Mouse (Mus musculus) midbrain, embryonic 14.5 days (tissue): ENCODE measurements around the gene 9230112D13Rik. TPM values are rescaled to one million over a fixed set of nuclear protein-coding genes. Genes with fewer than 3 reads are reported as not detected.

Experiments
- ATAC-seq: fragments of 200-750 bp; cut with Nextera tagmentation; 2 replicates; pipeline ENCODE4 v1.8.0; 2017; ENCODE audit warnings: moderate number of reproducible peaks, moderate library complexity; ENCODE audit not compliant: low FRiP score, low TSS enrichment
- DNase-seq: peaks from one replicate; pipeline ENCODE4 v3.0.0-alpha.2; 2015
- H3K27ac ChIP-seq: fragments of 300-500 bp; sonication (generic); replicated peaks from 2 replicates; pipeline ENCODE4 v1.5.1; 2014; ENCODE audit warnings: mild to moderate bottlenecking, low read depth, low read length, moderate library complexity
- H3K27me3 ChIP-seq: fragments of 300-500 bp; sonication (generic); 2 replicates; pipeline ENCODE4 v1.6.1; 2014; ENCODE audit warnings: low read length, control low read depth, mixed read lengths; ENCODE audit not compliant: control insufficient read depth, insufficient read depth
- H3K36me3 ChIP-seq: fragments of 300-500 bp; sonication (generic); 2 replicates; pipeline ENCODE4 v1.6.1; 2014; ENCODE audit warnings: low read length, control low read depth; ENCODE audit not compliant: control insufficient read depth, insufficient read depth
- H3K4me1 ChIP-seq: fragments of 300-500 bp; sonication (generic); 2 replicates; pipeline ENCODE4 v1.6.1; 2014; ENCODE audit warnings: mild to moderate bottlenecking, antibody characterized with exemption, low read length, control low read depth; ENCODE audit not compliant: control insufficient read depth, insufficient read depth
- H3K4me2 ChIP-seq: fragments of 300-500 bp; sonication (generic); 2 replicates; pipeline ENCODE4 v1.6.1; 2014; ENCODE audit warnings: mild to moderate bottlenecking, low read length, moderate library complexity
- H3K4me3 ChIP-seq: fragments of 300-500 bp; sonication (generic); replicated peaks from 2 replicates; pipeline ENCODE4 v1.5.1; 2014; ENCODE audit warnings: low read depth, low read length
- H3K9ac ChIP-seq: fragments of 300-500 bp; sonication (generic); replicated peaks from 2 replicates; pipeline ENCODE4 v1.6.1; 2014; ENCODE audit warnings: mild to moderate bottlenecking, low read length, moderate library complexity
- H3K9me3 ChIP-seq: fragments of 300-500 bp; sonication (generic); 2 replicates; pipeline ENCODE4 v1.6.1; 2016; ENCODE audit warnings: low read length, control low read depth, mixed read lengths; ENCODE audit not compliant: control insufficient read depth
- WGBS: fragments of 180-500 bp; shearing (Covaris S2); extraction: QIAGEN DNeasy Blood & Tissue Kit; methylation state at CpG from one replicate; pipeline ENCODE4 v1.1.7; 2014; 5-methylcytosine and 5-hydroxymethylcytosine counted together
- polyA plus RNA-seq: library from polyadenylated mRNA; unstranded; fragments of >200 nt; fragmentation: Nextera tagmentation; extraction: Ambion mirVana; gene quantifications from 2 replicates; pipeline ENCODE4 v1.2.1, GENCODE M21; 2014

Gene 9230112D13Rik
- polyA plus RNA-seq, 1 experiment from 2014 or later = not detected

GRCm38 (mm10) chr14:34483469-34484341 lies 38.9 kb downstream of the 9230112D13Rik start:
- Histone ChIP-seq H3K27ac (peak overlapping the region; percentile 60), H3K4me1 (peaks cover 11% of the 10 kb centered on the region; the same call in 1 of the 2 replicates), H3K27me3 (no peaks in the 10 kb centered on the region), H3K4me2 (no peak overlapping the region), H3K4me3 (no peak overlapping the region), H3K9me3 (no peaks in the 10 kb centered on the region), H3K36me3 (no peaks in the 10 kb centered on the region), H3K9ac (no peak overlapping the region)
- ATAC-seq = peak; percentile 50; the same call in 1 of the 2 replicates
- WGBS = 47% methylated on average over 6 of the region's 6 CpGs
- DNase-seq = peak; percentile 35

- ATAC-seq (no peak), DNase-seq (no peak)
- Histone ChIP-seq H3K4me2 (no peak overlapping the region), H3K9me3 (no peaks in the 10 kb centered on the region), H3K9ac (no peak overlapping the region), H3K27me3 (no peaks in the 10 kb centered on the region), H3K4me1 (no peaks in the 10 kb centered on the region), H3K4me3 (no peak overlapping the region), H3K27ac (no peak overlapping the region), H3K36me3 (no peaks in the 10 kb centered on the region)
These were observed 51.0 kb downstream of the 9230112D13Rik start for GRCm38 (mm10) chr14:34471591-34471990.

- ATAC-seq (no peak), DNase-seq (no peak)
- 72% methylated on average over 3 of the region's 3 CpGs for WGBS
- no peaks in the 10 kb centered on the region for H3K36me3 ChIP-seq
- H3K27me3 ChIP-seq = no peaks in the 10 kb centered on the region
- no peak overlapping the region for H3K4me2 ChIP-seq
- no peaks in the 10 kb centered on the region for H3K4me1 ChIP-seq
- H3K27ac ChIP-seq = no peak overlapping the region
- no peak overlapping the region for H3K9ac ChIP-seq
- H3K9me3 ChIP-seq = no peaks in the 10 kb centered on the region
- H3K4me3 ChIP-seq = no peak overlapping the region
These were observed 56.3 kb downstream of the 9230112D13Rik start for GRCm38 (mm10) chr14:34466291-34466690.

Other genes starting within 250 kb of the 9230112D13Rik start
- gene Shld2, start 212.3 kb downstream of the 9230112D13Rik start, polyA plus RNA-seq = 6.5 and 8.1 TPM in 2 replicates
- 95.7 and 109 TPM in 2 replicates for gene Glud1, start 212.1 kb downstream of the 9230112D13Rik start, polyA plus RNA-seq
- gene Fam25c, start 167.4 kb downstream of the 9230112D13Rik start, polyA plus RNA-seq = not detected in 2 replicates
- 55.8 and 59.8 TPM in 2 replicates for gene Sncg, start 148.0 kb downstream of the 9230112D13Rik start, polyA plus RNA-seq
- gene Mmrn2, start 147.3 kb downstream of the 9230112D13Rik start, polyA plus RNA-seq = 1.8 and 4.2 TPM in 2 replicates
- 16.3 and 25.9 TPM in 2 replicates for gene Bmpr1a, start 19.5 kb downstream of the 9230112D13Rik start, polyA plus RNA-seq
- 0.50 and 0.76 TPM in 2 replicates for gene Ldb3, start 65.9 kb upstream of the 9230112D13Rik start, polyA plus RNA-seq
- not detected in 2 replicates for gene Opn4, start 77.3 kb upstream of the 9230112D13Rik start, polyA plus RNA-seq
- gene Wapl, start 151.1 kb upstream of the 9230112D13Rik start, polyA plus RNA-seq = 17.3 and 22.7 TPM in 2 replicates